Comparison of ENCODE assay signal across 9 mouse cellular contexts in the genomic region with DNA sequence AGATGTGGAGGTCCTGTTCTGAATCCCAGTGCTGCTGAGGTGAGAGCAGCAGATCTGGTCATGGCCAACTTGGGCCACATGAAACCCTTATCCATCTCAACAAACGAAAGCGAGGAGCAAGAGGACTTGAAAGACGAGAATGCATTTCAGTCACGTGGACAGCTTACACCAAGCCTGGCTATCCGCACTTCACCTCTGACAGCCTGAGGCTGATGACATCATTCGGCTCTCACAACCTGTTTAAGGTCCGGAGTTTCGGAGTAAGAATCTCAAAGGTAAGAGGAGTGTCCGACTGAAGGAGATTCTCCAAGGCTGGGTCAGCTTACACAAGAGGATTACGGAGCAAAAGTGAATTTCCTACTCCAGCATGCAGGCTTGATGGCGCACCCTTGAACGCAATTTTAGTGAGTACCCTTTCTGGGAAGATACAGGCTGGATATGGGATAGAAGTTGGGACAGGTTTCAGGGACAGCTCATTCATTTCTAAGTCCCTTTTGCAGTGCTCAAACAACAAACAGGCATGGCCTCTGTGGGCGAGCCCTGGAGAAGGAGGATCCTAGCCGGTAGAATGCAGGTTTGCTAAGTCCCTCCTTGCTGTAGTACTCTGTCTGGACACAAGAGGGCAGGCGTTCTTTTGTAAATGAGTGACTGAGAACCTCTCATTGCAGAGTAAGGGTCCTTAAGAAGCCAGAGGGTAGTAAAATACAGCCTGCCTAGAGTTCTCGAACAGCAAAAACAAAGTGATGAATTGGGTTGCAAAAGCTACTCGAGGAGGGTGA. TPM values are rescaled to one million over a fixed set of nuclear protein-coding genes. Genes with fewer than 3 reads are reported as not detected.
DNase-seq lines count a peak whose midpoint lies in the region; ATAC-seq and TF ChIP-seq lines count a peak whose summit lies in the region.
"Had no signal": no experiment of that assay in that cellular context is flagged by ENCODE, and none has a peak within 500 bp of the region (broad histone marks: within the 10 kb centered on the region; RNA-seq: fewer than 3 reads in every experiment).

No protein-coding gene starts in this region.

- DNase-seq in ES-E14 (ENCODE audit: low read depth, low spot score): peak; percentile 89
- peak; percentile 72 for DNase-seq in c-Kit-positive CD71-positive TER-119-positive erythroid progenitor cells, embryonic 14.5 days (ENCODE audit: low spot score)
- peak; percentile 85 to 93 for DNase-seq in heart, postnatal 10 days
- DNase-seq in kidney, postnatal 4 days: peak; percentile 93
- DNase-seq in liver, postnatal 0 days: peak; percentile 83
- DNase-seq in retina, adult 2 months (ENCODE audit: low read depth, low spot score): peak; percentile 58
- DNase-seq in thymus, postnatal 14 days: peak; percentile 87

- H3K36me3 ChIP-seq in ES-E14 (ENCODE audit: control insufficient read depth, insufficient read depth, low read length, poor library complexity, severe bottlenecking): no peaks in the 10 kb centered on the region
- no peaks in the 10 kb centered on the region for H3K36me3 ChIP-seq in forebrain, embryonic 13.5 days (ENCODE audit: poor library complexity, severe bottlenecking)
- peaks cover 3% of the 10 kb centered on the region; the same call in 1 of the 2 replicates for H3K36me3 ChIP-seq in liver, postnatal 0 days (replicated peaks; ENCODE audit: insufficient read depth, low read length)

- in situ Hi-C loops in ES-E14 (cut with MboI; ENCODE audit: low sequenced_read_pairs in 2 of 2, unreplicated experiment in 2 of 2): loop anchor here in 1 of 2 experiments (25.0 kb wide), 1 partner anchor 367 kb away; no protein-coding TSS in a partner anchor

- no peaks in the 10 kb centered on the region for H3K27me3 ChIP-seq in forebrain, embryonic 13.5 days
- no peaks in the 10 kb centered on the region for H3K27me3 ChIP-seq in liver, postnatal 0 days (ENCODE audit: insufficient read depth, low read length)

- H3K4me2 ChIP-seq in forebrain, embryonic 13.5 days: no peak overlapping the region
- 0 out of 2 replicates have a peak overlapping the region, but pooled peaks have one; percentile 4 for H3K4me2 ChIP-seq in liver, postnatal 0 days (ENCODE audit: low read depth, low read length)

- no peak overlapping the region for H3K27ac ChIP-seq in ES-E14 (ENCODE audit: insufficient read depth, low read depth, low read length, poor library complexity, severe bottlenecking)
- H3K27ac ChIP-seq in forebrain, embryonic 13.5 days: no peak overlapping the region
- no peak overlapping the region for H3K27ac ChIP-seq in liver, postnatal 0 days (ENCODE audit: low read depth)
- H3K27ac ChIP-seq: macrophage had no signal

- peak; percentile 87 for TF ChIP-seq CTCF in liver, postnatal 0 days (IDR thresholded peaks at IDR 0.05; ENCODE audit: low read depth)

- intact Hi-C loops in heart, postnatal 10 days (cut with DNase I): loop anchor here (1.0 to 5.0 kb wide), 4 partner anchors 102 to 362 kb away; no protein-coding TSS in a partner anchor

- WGBS in forebrain, embryonic 13.5 days: 51% methylated on average over 17 of the region's 17 CpGs
- WGBS in liver, postnatal 0 days (ENCODE audit: insufficient replicate concordance): 49% methylated on average over 17 of the region's 17 CpGs

- H3K9me3 ChIP-seq in ES-E14 (ENCODE audit: control insufficient read depth, insufficient read depth, low read depth, low read length): no peaks in the 10 kb centered on the region
- no peaks in the 10 kb centered on the region for H3K9me3 ChIP-seq in forebrain, embryonic 13.5 days (replicated peaks)
- no peaks in the 10 kb centered on the region for H3K9me3 ChIP-seq in liver, postnatal 0 days (ENCODE audit: low read length)

- peak; percentile 68 for ATAC-seq in forebrain, embryonic 13.5 days
- peak; percentile 58 for ATAC-seq in liver, postnatal 0 days

- peaks cover under 1 to 7% of the 10 kb centered on the region in 2 experiments; a peak in 2 of 4 replicates for H3K4me1 ChIP-seq in ES-E14 (ENCODE audit: control insufficient read depth in 2 of 2, insufficient read depth in 2 of 2, low read length in 2 of 2, poor library complexity in 1 of 2)
- H3K4me1 ChIP-seq in forebrain, embryonic 13.5 days: no peaks in the 10 kb centered on the region
- H3K4me1 ChIP-seq in liver, postnatal 0 days (ENCODE audit: insufficient read depth): no peaks in the 10 kb centered on the region

- no peak for TF ChIP-seq EP300 in liver, postnatal 0 days (IDR thresholded peaks at IDR 0.05; ENCODE audit: low read depth)

- H3K4me3 ChIP-seq in ES-E14 (ENCODE audit: insufficient read depth in 1 of 2, low read depth in 1 of 2, low read length in 2 of 2, poor library complexity in 1 of 2, severe bottlenecking in 1 of 2): no peak overlapping the region
- no peak overlapping the region for H3K4me3 ChIP-seq in forebrain, embryonic 13.5 days
- no peak overlapping the region for H3K4me3 ChIP-seq in liver, postnatal 0 days (ENCODE audit: low read depth, low read length)

- H3K9ac ChIP-seq in ES-E14 (ENCODE audit: insufficient read depth, low read depth, low read length, poor library complexity, severe bottlenecking): no peak overlapping the region
- H3K9ac ChIP-seq in forebrain, embryonic 13.5 days: no peak overlapping the region
- no peak overlapping the region for H3K9ac ChIP-seq in liver, postnatal 0 days (replicated peaks)

TF ChIP-seq in ES-E14, 5 proteins besides CTCF, POLR2A, EP300 and RAD21:
- TF ChIP-seq ZC3H11A (IDR thresholded peaks at IDR 0.05; ENCODE audit: borderline replicate concordance, low read depth, low read length): no peak
- TF ChIP-seq HCFC1 (IDR thresholded peaks at IDR 0.05; ENCODE audit: borderline replicate concordance, insufficient read depth, low read length): no peak
- TF ChIP-seq CHD2 (IDR thresholded peaks at IDR 0.05; ENCODE audit: low read depth, low read length): no peak
- no peak for TF ChIP-seq MAFK (IDR thresholded peaks at IDR 0.05; ENCODE audit: insufficient read depth, low read depth, low read length)
- no peak for TF ChIP-seq ZNF384 (IDR thresholded peaks at IDR 0.05; ENCODE audit: low read depth, low read length)

RNA-seq across cellular contexts. Expression of a gene that starts 41.2 kb away (rescaled TPM):
- 2.5 and 3.0 TPM in 2 replicates for total RNA-seq in ES-E14 (2012; rRNA removed)
- 0.28 and 0.33 TPM in 2 replicates for polyA plus RNA-seq in forebrain, embryonic 13.5 days (2015; fragmentation: Nextera tagmentation; extraction: Ambion mirVana)
- 10 to 100 TPM; 34.2 to 37.9 TPM for total RNA-seq in heart, postnatal 10 days (2021)
- 30.7 and 31.3 TPM in 2 replicates for polyA plus RNA-seq in liver, postnatal 0 days (2015; fragmentation: Nextera tagmentation; extraction: Ambion mirVana)
